In the genomic region with DNA sequence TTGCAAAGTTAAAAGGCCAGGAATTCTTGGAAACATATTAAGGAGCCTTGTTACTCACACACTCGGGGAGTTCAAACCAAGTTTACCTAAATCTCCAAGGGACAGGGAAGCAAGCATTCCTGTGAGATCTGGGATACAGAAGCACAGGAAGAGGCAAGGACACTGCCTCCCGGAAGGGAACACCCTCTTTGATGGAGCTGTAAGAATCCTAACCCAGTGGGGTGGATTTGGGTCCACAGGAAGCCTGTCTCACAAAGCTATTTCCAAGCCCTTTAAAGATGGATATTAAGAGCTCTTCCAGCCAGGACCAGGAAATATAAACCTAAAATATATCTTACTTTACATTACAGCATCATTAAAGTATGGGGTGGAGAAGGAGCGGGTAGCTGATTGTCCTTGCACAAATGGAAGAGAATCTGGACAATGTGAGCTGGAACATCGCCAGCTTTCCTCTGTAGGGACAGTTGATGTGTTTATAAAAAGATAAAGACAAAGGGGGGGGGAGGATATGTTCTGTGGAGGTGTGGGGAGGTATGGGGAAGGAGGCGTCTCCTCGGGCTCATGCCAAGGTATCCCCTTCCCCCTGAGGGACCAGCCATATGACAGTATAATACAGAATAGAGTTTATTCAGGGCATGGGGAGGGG, we compare ENCODE assay signal across 12 mouse cellular contexts. TPM values are rescaled to one million over a fixed set of nuclear protein-coding genes. Genes with fewer than 3 reads are reported as not detected.
A peak's percentile ranks its signal among the peaks of the same experiment; 100 is the strongest.
DNase-seq lines count a peak whose midpoint lies in the region; ATAC-seq and TF ChIP-seq lines count a peak whose summit lies in the region.
"Had no signal": no experiment of that assay in that cellular context is flagged by ENCODE, and none has a peak within 500 bp of the region (broad histone marks: within the 10 kb centered on the region; RNA-seq: fewer than 3 reads in every experiment).

No protein-coding gene starts in this region.

- no peak for DNase-seq in gastrocnemius, adult 2 months
- DNase-seq in gastrocnemius, postnatal 14 days = no peak
- DNase-seq in heart, postnatal 14 days = peak; percentile 24 to 28
- no peak for DNase-seq in hindbrain, embryonic 11.5 days (ENCODE audit: low spot score)
- DNase-seq in right cerebral cortex, adult 2 months (ENCODE audit: low spot score in 2 of 2) = no peak
- no peak for DNase-seq in forebrain, embryonic 10.5 days (ENCODE audit: extremely low spot score, low spot score)

- H3K27me3 ChIP-seq in limb, embryonic 15.5 days = no peaks in the 10 kb centered on the region
- H3K27me3 ChIP-seq in hindbrain, embryonic 11.5 days (ENCODE audit: control insufficient read depth, insufficient read depth, low read length) = no peaks in the 10 kb centered on the region
- no peaks in the 10 kb centered on the region for H3K27me3 ChIP-seq in forebrain, embryonic 10.5 days (ENCODE audit: poor library complexity, severe bottlenecking)
- H3K27me3 ChIP-seq: embryonic facial prominence, embryonic 12.5 days; Patski had no signal

- no peaks in the 10 kb centered on the region for H3K9me3 ChIP-seq in limb, embryonic 15.5 days
- H3K9me3 ChIP-seq in hindbrain, embryonic 11.5 days (ENCODE audit: control insufficient read depth, low read length) = no peaks in the 10 kb centered on the region
- H3K9me3 ChIP-seq in forebrain, embryonic 10.5 days = no peaks in the 10 kb centered on the region
- H3K9me3 ChIP-seq: embryonic facial prominence, embryonic 12.5 days had no signal

- intact Hi-C loops in gastrocnemius, adult 2 months (cut with DNase I) = no loop called here
- intact Hi-C loops in gastrocnemius, postnatal 14 days (cut with DNase I; ENCODE audit: low total_unique reads) = no loop called here
- intact Hi-C loops in heart, postnatal 14 days (cut with DNase I) = no loop called here

- no peak for TF ChIP-seq CTCF in gastrocnemius, adult 2 months (IDR thresholded peaks at IDR 0.05)

- H3K36me3 ChIP-seq in limb, embryonic 15.5 days = no peaks in the 10 kb centered on the region
- H3K36me3 ChIP-seq in hindbrain, embryonic 11.5 days (ENCODE audit: control insufficient read depth, insufficient read depth, low read length) = no peaks in the 10 kb centered on the region
- H3K36me3 ChIP-seq in forebrain, embryonic 10.5 days (replicated peaks) = no peaks in the 10 kb centered on the region
- H3K36me3 ChIP-seq: embryonic facial prominence, embryonic 12.5 days had no signal

- ATAC-seq in limb, embryonic 15.5 days (ENCODE audit: insufficient number of reproducible peaks, low FRiP score, low TSS enrichment, low read depth) = peak; percentile 45
- ATAC-seq in hindbrain, embryonic 11.5 days (ENCODE audit: low FRiP score) = no peak
- ATAC-seq: hindbrain, postnatal 0 days; Patski had no signal

- H3K4me2 ChIP-seq in limb, embryonic 15.5 days = no peak overlapping the region
- H3K4me2 ChIP-seq in hindbrain, embryonic 11.5 days (replicated peaks; ENCODE audit: low read depth, low read length) = no peak overlapping the region
- H3K4me2 ChIP-seq: embryonic facial prominence, embryonic 12.5 days had no signal

- peak overlapping the region; percentile 43 for H3K27ac ChIP-seq in gastrocnemius, adult 2 months
- peak overlapping the region; percentile 34; the same call in 1 of the 2 replicates for H3K27ac ChIP-seq in brown adipose tissue, adult 24 weeks (replicated peaks; ENCODE audit: low read depth, low read length)
- 0 out of 2 replicates have a peak overlapping the region, but pooled peaks have one; percentile 47 for H3K27ac ChIP-seq in limb, embryonic 15.5 days
- H3K27ac ChIP-seq in hindbrain, embryonic 11.5 days (ENCODE audit: low read depth, low read length) = no peak overlapping the region
- H3K27ac ChIP-seq in forebrain, embryonic 10.5 days = no peak overlapping the region
- H3K27ac ChIP-seq: embryonic facial prominence, embryonic 12.5 days; hindbrain, postnatal 0 days; macrophage had no signal

- H3K4me1 ChIP-seq in brown adipose tissue, adult 24 weeks (ENCODE audit: control insufficient read depth, insufficient read depth, insufficient read length, low read length) = no peaks in the 10 kb centered on the region; the same call in 1 of the 2 replicates
- H3K4me1 ChIP-seq in limb, embryonic 15.5 days = peaks cover 8% of the 10 kb centered on the region
- H3K4me1 ChIP-seq in hindbrain, embryonic 11.5 days (replicated peaks; ENCODE audit: control insufficient read depth, insufficient read depth, low read length) = no peaks in the 10 kb centered on the region
- H3K4me1 ChIP-seq in forebrain, embryonic 10.5 days = peaks cover 9% of the 10 kb centered on the region
- H3K4me1 ChIP-seq: embryonic facial prominence, embryonic 12.5 days had no signal

- WGBS in limb, embryonic 15.5 days = 49% methylated on average over 6 of the region's 6 CpGs
- WGBS in hindbrain, embryonic 11.5 days = 78% methylated on average over 6 of the region's 6 CpGs
- WGBS in forebrain, embryonic 10.5 days = 81% methylated on average over 6 of the region's 6 CpGs

- no peak overlapping the region for H3K4me3 ChIP-seq in gastrocnemius, adult 2 months
- no peak overlapping the region for H3K4me3 ChIP-seq in brown adipose tissue, adult 24 weeks (ENCODE audit: insufficient read depth, low read depth, low read length)
- H3K4me3 ChIP-seq in limb, embryonic 15.5 days = no peak overlapping the region
- no peak overlapping the region for H3K4me3 ChIP-seq in hindbrain, embryonic 11.5 days (ENCODE audit: low read depth, low read length)
- H3K4me3 ChIP-seq in forebrain, embryonic 10.5 days = no peak overlapping the region
- H3K4me3 ChIP-seq: embryonic facial prominence, embryonic 12.5 days had no signal

- H3K9ac ChIP-seq in limb, embryonic 15.5 days = no peak overlapping the region
- H3K9ac ChIP-seq in hindbrain, embryonic 11.5 days (ENCODE audit: low read depth, low read length) = no peak overlapping the region
- H3K9ac ChIP-seq: embryonic facial prominence, embryonic 12.5 days had no signal

RNA-seq across cellular contexts. Expression of a gene that starts 28.1 kb away (rescaled TPM):
- 10 to 100 TPM; 11.7 to 14.3 TPM for total RNA-seq in gastrocnemius, adult 2 months (2021)
- 10 to 100 TPM; 12.7 to 15.2 TPM for total RNA-seq in gastrocnemius, postnatal 14 days (2021)
- polyA plus RNA-seq in brown adipose tissue, adult 24 weeks (2012; ENCODE audit: insufficient read depth, insufficient read length, missing spikeins) = 6.1 and 8.2 TPM in 2 replicates
- total RNA-seq in heart, postnatal 14 days (2021) = 10 to 100 TPM; 35.5 to 40.0 TPM
- polyA plus RNA-seq in limb, embryonic 15.5 days (2015; fragmentation: Nextera tagmentation; extraction: Ambion mirVana) = 24.9 and 25.6 TPM in 2 replicates
- polyA plus RNA-seq in hindbrain, embryonic 11.5 days (2014; fragmentation: Nextera tagmentation; extraction: Ambion mirVana) = 18.1 and 20.8 TPM in 2 replicates
- 10.1 and 11.4 TPM in 2 replicates for polyA plus RNA-seq in forebrain, embryonic 10.5 days (2016; fragmentation: Nextera tagmentation; extraction: Ambion mirVana)

Comparison
In these comparisons a context has a peak if more than half of its experiments do, and no peak if none do; other contexts are left out.
1. DNase-seq: peak in heart, postnatal 14 days (2 of 2); none in gastrocnemius, adult 2 months (single experiment), gastrocnemius, postnatal 14 days (single experiment), hindbrain, embryonic 11.5 days (single experiment), right cerebral cortex, adult 2 months (0 of 2) and forebrain, embryonic 10.5 days (single experiment).
2. H3K27ac ChIP-seq: peak in gastrocnemius, adult 2 months (single experiment), brown adipose tissue, adult 24 weeks (single experiment) and limb, embryonic 15.5 days (single experiment); none in hindbrain, embryonic 11.5 days (single experiment) and forebrain, embryonic 10.5 days (single experiment).